Mouse (Mus musculus): Measurements from ENCODE around the gene Pnmal1.

GRCm38 (mm10) chr7:16942861-16943260 is 16.6 kb upstream of the Pnmal1 start:
- TF ChIP-seq CTCF (IDR thresholded peaks at IDR 0.05; ENCODE audit: control insufficient read depth, insufficient read depth, insufficient read length), result no peak
- no peak for TF ChIP-seq MAX (IDR thresholded peaks at IDR 0.05)
- TF ChIP-seq MYOD1 (IDR thresholded peaks at IDR 0.05; ENCODE audit: control insufficient read depth, insufficient read length, low read depth), result no peak
- no peak for TF ChIP-seq FOSL1 (IDR thresholded peaks at IDR 0.05; ENCODE audit: insufficient read depth, low read length, poor library complexity, severe bottlenecking)
- TF ChIP-seq MYOG (IDR thresholded peaks at IDR 0.05; ENCODE audit: control insufficient read depth, extremely low read depth, insufficient read length), result no peak
- TF ChIP-seq USF1 (IDR thresholded peaks at IDR 0.05; ENCODE audit: low read depth), result no peak

Measured in C2C12 (cell line).